Mouse (Mus musculus): ENCODE measurements around the gene Nr2c2. TPM values are rescaled to one million over a fixed set of nuclear protein-coding genes. Genes with fewer than 3 reads are reported as not detected.

Nr2c2 gene
- 51.5 TPM for polyA plus RNA-seq (2015; fragmentation: Illumina TruSeq; extraction: RNeasy Lipid Tissue Mini Kit (QIAGEN cat#74804); ENCODE audit: low read depth, low replicate concordance)

GRCm38 (mm10) chr6:92091130-92091591 lies at the start of gene Nr2c2:
Gene Nr2c2 (plus strand): TSS chr6:92091390.

GRCm38 (mm10) chr6:92183621-92184131 lies 92.5 kb downstream of the Nr2c2 start, which contains the start of gene Mrps25:
Gene Mrps25 (minus strand): TSS chr6:92184033.

GRCm38 (mm10) chr6:92214773-92215449 lies 123.7 kb downstream of the Nr2c2 start, which contains the start of gene Rbsn:
Gene Rbsn (minus strand): TSS chr6:92214925.

Other genes with a start within 250 kb of the Nr2c2 start
- gene Ccdc174, start 213.3 kb upstream of the Nr2c2 start, polyA plus RNA-seq (2015; fragmentation: Illumina TruSeq; extraction: RNeasy Lipid Tissue Mini Kit (QIAGEN cat#74804); ENCODE audit: low read depth, low replicate concordance), result 29.4 TPM
- 1.8 TPM for gene 4930590J08Rik, start 188.6 kb upstream of the Nr2c2 start, polyA plus RNA-seq (2015; fragmentation: Illumina TruSeq; extraction: RNeasy Lipid Tissue Mini Kit (QIAGEN cat#74804); ENCODE audit: low read depth, low replicate concordance)
- gene Fgd5, start 112.5 kb upstream of the Nr2c2 start, polyA plus RNA-seq (2015; fragmentation: Illumina TruSeq; extraction: RNeasy Lipid Tissue Mini Kit (QIAGEN cat#74804); ENCODE audit: low read depth, low replicate concordance), result 4.9 TPM
- 68.7 TPM for gene Mrps25, start 92.6 kb downstream of the Nr2c2 start, polyA plus RNA-seq (2015; fragmentation: Illumina TruSeq; extraction: RNeasy Lipid Tissue Mini Kit (QIAGEN cat#74804); ENCODE audit: low read depth, low replicate concordance)
- gene Rbsn, start 123.5 kb downstream of the Nr2c2 start, polyA plus RNA-seq (2015; fragmentation: Illumina TruSeq; extraction: RNeasy Lipid Tissue Mini Kit (QIAGEN cat#74804); ENCODE audit: low read depth, low replicate concordance), result 31.4 TPM
- gene Trh, start 153.3 kb downstream of the Nr2c2 start, polyA plus RNA-seq (2015; fragmentation: Illumina TruSeq; extraction: RNeasy Lipid Tissue Mini Kit (QIAGEN cat#74804); ENCODE audit: low read depth, low replicate concordance), result 4.7 TPM

Data from brain, adult 10 weeks (tissue).